Mouse (Mus musculus): Measurements from ENCODE around the gene Gm10837. TPM values are rescaled to one million over a fixed set of nuclear protein-coding genes. Genes with fewer than 3 reads are reported as not detected.
A peak's percentile ranks its signal among the peaks of the same experiment; 100 is the strongest.

Gene Gm10837
- polyA plus RNA-seq, 1 experiment: not detected

GRCm38 (mm10) chr14:122511519-122511918 lies 21.1 kb downstream of the Gm10837 start:
- H3K27ac ChIP-seq (ENCODE audit: insufficient read depth, low read depth, low read length): no peak overlapping the region
- H3K4me1 ChIP-seq (ENCODE audit: control insufficient read depth, insufficient read depth, insufficient read length, low read length): no peaks in the 10 kb centered on the region
- no peak overlapping the region for H3K4me3 ChIP-seq (ENCODE audit: low read depth, low read length)
- TF ChIP-seq POLR2A (IDR thresholded peaks at IDR 0.05; ENCODE audit: low read depth, low read length) (no peak), CTCF (IDR thresholded peaks at IDR 0.05; ENCODE audit: extremely low read depth, insufficient read length, insufficient replicate concordance, low read depth, low read length) (no peak)
- no peaks in the 10 kb centered on the region for H3K27me3 ChIP-seq (ENCODE audit: control insufficient read depth, insufficient read depth, low read length)
- H3K36me3 ChIP-seq (ENCODE audit: control insufficient read depth, insufficient read depth, low read length): no peaks in the 10 kb centered on the region
- WGBS: 25% methylated on average over 3 of the region's 3 CpGs

GRCm38 (mm10) chr14:122513511-122514036 lies 23.2 kb downstream of the Gm10837 start:
- TF ChIP-seq POLR2A (IDR thresholded peaks at IDR 0.05; ENCODE audit: low read depth, low read length) (no peak), CTCF (IDR thresholded peaks at IDR 0.05; ENCODE audit: extremely low read depth, insufficient read length, insufficient replicate concordance, low read depth, low read length) (no peak)
- H3K4me3 ChIP-seq (ENCODE audit: low read depth, low read length): no peak overlapping the region
- no peak overlapping the region for H3K27ac ChIP-seq (ENCODE audit: insufficient read depth, low read depth, low read length)
- 36% methylated on average over 1 of the region's 1 CpGs for WGBS
- no peaks in the 10 kb centered on the region for H3K27me3 ChIP-seq (ENCODE audit: control insufficient read depth, insufficient read depth, low read length)
- H3K4me1 ChIP-seq (ENCODE audit: control insufficient read depth, insufficient read depth, insufficient read length, low read length): no peaks in the 10 kb centered on the region
- no peaks in the 10 kb centered on the region for H3K36me3 ChIP-seq (ENCODE audit: control insufficient read depth, insufficient read depth, low read length)

- no peaks in the 10 kb centered on the region for H3K27me3 ChIP-seq (ENCODE audit: control insufficient read depth, insufficient read depth, low read length)
- 77% methylated on average over 4 of the region's 4 CpGs for WGBS
- no peaks in the 10 kb centered on the region for H3K4me1 ChIP-seq (ENCODE audit: control insufficient read depth, insufficient read depth, insufficient read length, low read length)
- H3K36me3 ChIP-seq (ENCODE audit: control insufficient read depth, insufficient read depth, low read length): no peaks in the 10 kb centered on the region
- no peak for TF ChIP-seq POLR2A (IDR thresholded peaks at IDR 0.05; ENCODE audit: low read depth, low read length)
- no peak for TF ChIP-seq CTCF (IDR thresholded peaks at IDR 0.05; ENCODE audit: extremely low read depth, insufficient read length, insufficient replicate concordance, low read depth, low read length)
- H3K27ac ChIP-seq (ENCODE audit: insufficient read depth, low read depth, low read length): no peak overlapping the region
- no peak overlapping the region for H3K4me3 ChIP-seq (ENCODE audit: low read depth, low read length)
Measured at GRCm38 (mm10) chr14:122528475-122528874, 38.1 kb downstream of the Gm10837 start.

- peak within 1 kb of the TSS; percentile 94 for H3K4me3 ChIP-seq (ENCODE audit: low read depth, low read length)
- H3K27ac ChIP-seq (ENCODE audit: insufficient read depth, low read depth, low read length): 0 out of 2 replicates have a peak within 1 kb of the TSS, but pooled peaks have one; percentile 14
- TF ChIP-seq CTCF (IDR thresholded peaks at IDR 0.05; ENCODE audit: extremely low read depth, insufficient read length, insufficient replicate concordance, low read depth, low read length): no peak
- TF ChIP-seq POLR2A (IDR thresholded peaks at IDR 0.05; ENCODE audit: low read depth, low read length): peak; percentile 53; the same call in 1 of the 2 replicates
- WGBS: 2% methylated on average over 54 of the region's 54 CpGs
- no peaks in the 10 kb centered on the region for H3K27me3 ChIP-seq (ENCODE audit: control insufficient read depth, insufficient read depth, low read length)
- no peaks in the 10 kb centered on the region for H3K36me3 ChIP-seq (ENCODE audit: control insufficient read depth, insufficient read depth, low read length)
- H3K4me1 ChIP-seq (ENCODE audit: control insufficient read depth, insufficient read depth, insufficient read length, low read length): no peaks in the 10 kb centered on the region
Measured at GRCm38 (mm10) chr14:122534017-122534924, 43.9 kb downstream of the Gm10837 start, which contains the start of gene Pcca. Gene Pcca, plus strand, starts transcription at chr14:122534324.

GRCm38 (mm10) chr14:122535986-122536385 lies 45.6 kb downstream of the Gm10837 start:
- no peaks in the 10 kb centered on the region for H3K4me1 ChIP-seq (ENCODE audit: control insufficient read depth, insufficient read depth, insufficient read length, low read length)
- WGBS: 97% methylated on average over 1 of the region's 1 CpGs

More at GRCm38 (mm10) chr14:122535986-122536385, 45.6 kb downstream of the Gm10837 start:
- H3K4me3 ChIP-seq (ENCODE audit: low read depth, low read length): no peak overlapping the region
- H3K36me3 ChIP-seq (ENCODE audit: control insufficient read depth, insufficient read depth, low read length): no peaks in the 10 kb centered on the region
- no peaks in the 10 kb centered on the region for H3K27me3 ChIP-seq (ENCODE audit: control insufficient read depth, insufficient read depth, low read length)
- H3K27ac ChIP-seq (ENCODE audit: insufficient read depth, low read depth, low read length): no peak overlapping the region
- TF ChIP-seq POLR2A (IDR thresholded peaks at IDR 0.05; ENCODE audit: low read depth, low read length): no peak
- no peak for TF ChIP-seq CTCF (IDR thresholded peaks at IDR 0.05; ENCODE audit: extremely low read depth, insufficient read length, insufficient replicate concordance, low read depth, low read length)

Other genes starting within 250 kb of the Gm10837 start
- gene Gm5089, start 39.5 kb upstream of the Gm10837 start, polyA plus RNA-seq (2012; rRNA removed): not detected in 2 replicates
- gene Zic5, start 24.9 kb upstream of the Gm10837 start, polyA plus RNA-seq (2012; rRNA removed): not detected in 2 replicates
- not detected in 2 replicates for gene Zic2, start 15.2 kb upstream of the Gm10837 start, polyA plus RNA-seq (2012; rRNA removed)
- 2.1 and 2.7 TPM in 2 replicates for gene Pcca, start 43.7 kb downstream of the Gm10837 start, polyA plus RNA-seq (2012; rRNA removed)